Mouse (Mus musculus): ENCODE measurements at regions not wholly inside any gene's neighbourhood (a gene's known extent, or its start where the extent isn't known, plus 50 kb on each side); places are given as distances from the start of the nearest gene placed in this dataset.

- TF ChIP-seq CTCF (IDR thresholded peaks at IDR 0.05) (no peak), EP300 (IDR thresholded peaks at IDR 0.05) (no peak)
Observed at GRCm38 (mm10) chr2:178673621-178674020, 243.3 kb downstream of the Cdh26 start.
